Mouse (Mus musculus) c-Kit-negative CD71-positive TER-119-positive erythroid progenitor cells, embryonic 14.5 days (primary cell): Measurements from ENCODE around the gene Fbxo22.
"Not testable (repeated sequence)": the region's sequence is repeated elsewhere in the genome, so short reads cannot be mapped to it uniquely, and the experiment has no call there.

ENCODE experiments used
- DNase-seq: peaks from one replicate; pipeline ENCODE4 v3.0.0-alpha.2; 2013; ENCODE audit warnings: low read depth, low spot score

Gene Fbxo22

GRCm38 (mm10) chr9:55208790-55209481 lies at the start of gene Fbxo22:
TSS of gene Fbxo22 (plus strand) at chr9:55208925.
- peak; percentile 42 for DNase-seq

DNA sequence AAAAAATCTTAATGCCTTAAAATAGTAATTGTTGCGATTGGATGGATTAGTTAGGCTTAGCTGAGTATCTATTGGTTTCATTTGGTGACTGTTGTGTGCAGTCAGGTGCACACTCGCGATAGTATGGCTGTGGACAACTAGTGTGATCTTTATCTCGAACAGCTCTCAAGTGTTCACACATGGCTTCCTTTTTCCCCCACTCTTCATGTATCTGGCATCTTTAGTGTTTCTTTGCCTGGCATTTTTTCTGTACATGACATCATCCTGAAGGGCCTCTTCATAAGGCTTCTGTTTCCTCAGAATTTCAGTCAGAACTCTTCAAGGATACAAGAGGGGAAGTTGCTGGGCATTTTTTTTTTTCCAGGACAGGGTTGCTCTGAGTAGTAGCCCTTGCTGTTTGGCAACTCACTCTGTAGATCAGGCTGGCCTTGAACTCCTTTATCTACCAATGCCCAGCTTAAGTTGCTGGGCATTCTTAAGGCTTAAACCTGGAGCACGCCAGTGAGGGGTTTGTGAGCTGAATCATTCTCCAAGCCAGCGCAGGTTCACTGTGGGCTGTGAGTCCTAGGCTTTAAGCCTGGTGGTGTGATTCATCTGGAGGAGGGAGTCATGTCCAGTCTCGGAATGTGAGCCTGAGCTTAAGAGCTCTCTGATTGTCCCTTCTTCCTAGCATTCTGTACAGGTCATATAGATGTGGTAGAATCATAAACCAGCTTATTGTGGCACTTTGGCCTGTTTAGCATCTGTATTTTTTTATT lies 37.9 kb upstream of the Fbxo22 start:
- DNase-seq: no peak

- no peak for DNase-seq
These were observed 36.5 kb upstream of the Fbxo22 start for GRCm38 (mm10) chr9:55172195-55172685.

- DNase-seq: no peak
These were observed 34.5 kb upstream of the Fbxo22 start for GRCm38 (mm10) chr9:55174235-55174634.

DNA sequence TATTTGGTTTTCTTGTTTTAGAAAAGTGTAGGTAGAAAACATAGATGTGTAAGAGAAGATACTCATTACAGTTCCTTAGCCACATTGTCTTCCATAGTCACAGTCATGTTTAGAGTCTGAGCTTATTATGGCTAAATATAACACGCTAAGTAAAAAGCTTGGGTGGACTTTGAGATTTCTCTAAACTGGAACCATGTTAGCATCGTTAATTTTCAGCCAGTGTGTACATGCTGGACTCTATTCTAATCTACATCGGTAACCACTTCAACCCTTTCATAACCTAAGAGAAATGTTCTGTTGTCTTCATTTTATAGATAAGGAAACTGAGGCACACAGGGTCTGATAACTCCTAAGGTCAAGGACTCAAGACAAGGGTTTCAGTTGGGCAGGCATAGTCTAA lies 12.8 kb upstream of the Fbxo22 start:
- no peak for DNase-seq

- no peak for DNase-seq
These were observed 10.5 kb upstream of the Fbxo22 start for GRCm38 (mm10) chr9:55198260-55198659.

- no peak for DNase-seq
These were observed 9.4 kb upstream of the Fbxo22 start for GRCm38 (mm10) chr9:55199348-55199747.

DNA sequence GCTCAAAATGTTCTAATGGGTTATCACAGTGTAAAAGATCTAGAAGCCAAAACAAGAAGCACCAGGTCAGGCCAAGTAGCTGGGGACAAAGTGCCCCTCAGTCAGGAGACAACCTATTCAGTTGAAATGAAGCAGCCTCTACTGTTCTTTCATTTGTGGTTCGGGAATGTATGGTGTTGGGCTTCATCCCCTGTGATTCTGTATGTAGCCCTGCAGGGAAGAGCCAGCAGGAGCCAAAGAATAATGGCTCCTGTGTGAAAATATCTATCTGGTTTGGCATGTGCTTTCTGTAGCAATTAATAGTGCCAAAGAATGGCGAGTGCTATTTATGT lies 301 bp upstream of the Fbxo22 start:
- DNase-seq: no peak

DNA sequence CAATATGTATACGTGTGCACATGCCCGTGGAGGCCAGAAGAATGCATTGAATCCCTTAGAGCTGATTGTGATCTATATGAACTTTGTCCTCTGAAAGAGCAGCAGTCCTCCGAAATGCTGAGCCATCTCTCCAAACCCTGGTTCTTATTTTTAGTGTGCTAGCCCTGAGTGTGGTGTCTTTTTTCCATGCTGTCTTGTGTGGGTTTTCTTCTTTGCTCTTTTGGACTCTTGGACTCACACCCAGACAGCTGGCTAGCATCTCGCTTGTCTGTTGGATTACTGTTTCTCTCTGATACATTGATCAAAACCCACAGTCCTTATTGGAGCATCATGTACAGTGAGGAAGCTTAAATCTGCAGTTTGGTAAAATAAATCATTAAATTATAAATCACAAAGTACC lies 2.9 kb downstream of the Fbxo22 start:
- no peak for DNase-seq

DNA sequence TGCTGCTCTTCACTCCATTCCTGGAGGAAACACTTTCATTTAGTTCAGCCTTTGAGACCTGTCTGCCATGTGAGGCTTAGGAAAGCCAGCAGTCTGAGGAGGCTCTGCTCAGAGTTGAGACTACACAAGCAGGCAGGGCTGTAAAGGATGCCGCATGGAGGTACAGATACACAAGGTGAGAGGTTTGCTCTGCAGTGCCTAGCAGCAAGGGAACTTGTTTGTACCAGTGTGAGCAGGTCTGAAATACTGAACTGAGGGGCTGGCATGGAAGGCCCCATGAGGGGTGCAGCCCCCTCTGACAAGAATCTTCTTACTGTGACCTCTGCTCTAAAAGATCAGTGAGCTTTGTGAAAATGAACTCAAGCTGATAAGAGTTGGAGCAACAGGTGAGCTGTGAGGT lies 4.7 kb downstream of the Fbxo22 start:
- DNase-seq: no peak

DNA sequence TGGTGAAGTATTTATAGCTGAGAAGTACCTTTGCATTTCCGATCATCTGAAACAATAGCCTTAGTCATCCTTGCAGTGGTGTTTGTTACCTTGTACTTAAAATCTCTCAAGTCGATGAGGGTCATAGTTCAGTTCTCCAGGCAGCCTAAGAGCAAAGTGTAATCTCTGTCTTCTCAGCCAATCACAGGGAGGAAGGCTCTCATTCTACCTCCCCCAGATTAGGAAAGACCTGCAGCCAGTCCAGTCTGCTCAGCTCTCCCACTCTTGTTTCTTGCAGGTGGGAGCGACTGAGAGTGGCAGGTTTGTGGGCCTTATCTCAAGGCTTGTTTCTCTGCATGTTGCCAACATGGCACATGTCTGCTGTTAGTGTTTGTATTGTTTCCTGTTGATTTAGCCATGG lies 6.3 kb downstream of the Fbxo22 start:
- no peak for DNase-seq

DNA sequence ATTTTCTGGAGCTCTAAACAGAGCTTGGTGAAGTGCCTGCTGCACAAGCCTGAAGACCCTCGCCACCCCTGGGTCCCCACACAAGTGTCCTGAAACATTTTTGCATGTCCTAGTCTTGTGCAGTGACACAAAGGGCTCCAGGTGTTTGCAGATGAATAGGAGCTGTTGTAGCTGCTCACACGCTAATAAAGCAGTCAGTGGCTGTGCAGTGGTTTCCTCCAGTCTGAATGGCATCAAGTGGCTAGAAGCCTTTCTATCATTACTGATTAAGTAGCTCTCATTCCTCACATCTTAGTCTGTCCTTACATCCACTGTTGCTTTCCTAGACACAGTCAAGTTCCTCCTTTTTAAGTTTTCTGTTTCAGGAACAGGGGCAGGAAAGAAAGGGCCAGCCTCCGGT lies 6.9 kb downstream of the Fbxo22 start:
- DNase-seq: no peak

GRCm38 (mm10) chr9:55216078-55216477 lies 7.4 kb downstream of the Fbxo22 start:
- DNase-seq: no peak

DNA sequence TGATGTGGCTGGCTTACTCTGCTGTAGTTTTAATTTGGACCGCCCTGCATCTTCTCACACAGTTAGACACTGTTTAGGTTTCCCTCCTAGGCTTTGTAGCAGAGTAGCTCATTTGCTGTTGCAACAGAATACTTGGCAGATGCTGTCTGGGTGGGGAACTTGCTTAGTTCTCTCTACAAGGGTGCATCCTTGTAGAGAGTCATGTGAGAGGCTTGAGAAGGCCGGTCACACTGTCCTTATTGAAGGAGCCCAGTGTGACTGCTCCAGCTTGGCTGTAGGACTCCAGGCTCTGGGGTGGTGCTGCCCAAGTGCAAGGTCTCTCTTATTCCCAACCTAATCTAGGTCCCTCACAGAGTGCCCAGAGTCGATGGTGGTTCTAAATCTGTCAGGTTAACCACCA lies 8.7 kb downstream of the Fbxo22 start:
- DNase-seq: no peak

- no peak for DNase-seq
These were observed 16.5 kb downstream of the Fbxo22 start for GRCm38 (mm10) chr9:55225165-55225737.

- DNase-seq: no peak
These were observed 17.5 kb downstream of the Fbxo22 start for GRCm38 (mm10) chr9:55226251-55226650.

- DNase-seq: no peak
These were observed 19.4 kb downstream of the Fbxo22 start for GRCm38 (mm10) chr9:55228149-55228548.

DNA sequence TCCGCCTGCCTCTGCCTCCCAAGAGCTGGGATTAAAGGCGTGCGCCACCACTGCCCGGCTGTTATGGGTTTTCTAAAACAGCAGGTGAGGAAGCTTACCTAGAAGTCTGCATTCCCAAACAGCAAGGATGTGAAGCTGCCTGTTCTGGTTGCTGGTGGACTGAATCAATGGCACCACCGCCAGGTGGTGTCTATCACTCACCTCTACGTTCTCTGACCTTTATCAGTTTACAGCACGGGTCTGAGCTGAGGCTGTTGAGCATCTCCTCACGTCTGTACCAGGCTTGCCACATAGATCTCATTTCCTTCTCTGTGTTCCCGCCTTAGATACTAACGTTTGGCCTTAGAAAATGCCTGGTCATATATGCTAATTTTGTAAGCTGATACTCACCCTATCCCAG lies 20.3 kb downstream of the Fbxo22 start:
- DNase-seq: no peak

DNA sequence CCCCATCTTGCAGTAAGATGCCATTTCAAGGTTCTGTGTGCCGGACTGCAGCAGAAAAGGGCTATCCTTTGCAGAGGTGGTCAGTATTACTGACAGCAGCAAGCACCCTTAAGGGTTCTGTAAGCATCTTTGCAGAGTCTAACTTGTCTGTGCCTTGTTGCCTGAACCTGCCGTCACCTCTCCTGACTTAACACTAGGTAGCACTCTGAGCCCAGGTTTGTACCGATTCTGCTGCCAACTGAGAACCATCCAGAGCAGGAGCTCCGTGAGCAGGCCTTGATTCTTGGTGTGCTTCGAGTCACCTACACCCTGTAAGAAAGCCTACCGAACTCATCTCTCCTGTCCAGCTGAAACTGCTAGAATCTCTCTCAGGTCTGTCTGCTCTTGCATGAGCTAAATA lies 22.8 kb downstream of the Fbxo22 start:
- no peak for DNase-seq

DNA sequence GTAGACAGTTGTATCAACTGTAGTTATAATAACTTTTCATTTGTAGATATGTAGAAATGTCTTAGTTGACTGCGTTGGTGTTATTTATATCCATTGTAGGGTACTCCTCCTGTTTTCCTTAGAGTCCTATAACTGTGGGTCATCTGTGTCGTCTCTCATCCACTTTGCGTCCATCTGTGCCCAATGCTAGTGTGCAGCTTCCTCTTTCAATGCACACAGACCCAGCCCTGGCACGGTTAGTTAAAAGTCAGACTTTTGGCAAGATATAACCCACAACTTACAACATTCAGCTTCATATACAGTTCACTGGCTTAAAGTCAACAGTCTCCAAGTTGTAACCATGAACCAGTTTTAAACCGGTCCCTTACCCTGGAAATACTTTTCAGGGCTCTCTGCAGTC lies 23.4 kb downstream of the Fbxo22 start:
- DNase-seq: no peak

GRCm38 (mm10) chr9:55232586-55232985 lies 23.9 kb downstream of the Fbxo22 start:
- no peak for DNase-seq

DNA sequence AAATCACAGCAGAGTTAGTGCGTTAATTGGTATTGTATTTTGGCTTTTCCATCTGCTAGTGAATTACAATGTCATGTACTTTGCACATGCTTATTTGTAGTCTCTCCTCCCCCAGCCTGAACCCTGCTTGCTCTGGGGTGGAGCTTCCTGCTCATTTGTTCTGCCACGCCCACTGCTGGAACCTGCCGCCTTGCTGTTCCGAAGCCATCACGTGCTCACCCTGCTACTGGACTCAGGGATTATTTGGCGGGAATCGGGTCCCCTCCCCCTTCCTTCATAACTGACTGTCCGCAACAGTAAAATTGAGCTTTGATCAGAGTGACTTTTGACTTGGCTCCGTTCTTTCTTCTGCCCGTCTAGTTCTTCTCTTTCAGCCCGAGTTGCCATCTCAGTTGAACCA lies 24.4 kb downstream of the Fbxo22 start:
- DNase-seq: not testable (repeated sequence)
